Mouse (Mus musculus) G1E (cell line): ENCODE results near the gene Tmem174. TPM values are rescaled to one million over a fixed set of nuclear protein-coding genes. Genes with fewer than 3 reads are reported as not detected.

Source experiments
- ATAC-seq: 2 replicates; pipeline ENCODE4 v1.8.0; 2016; ENCODE audit warnings: mild to moderate bottlenecking; ENCODE audit not compliant: insufficient number of reproducible peaks, poor library complexity, low FRiP score, severe bottlenecking; ENCODE audit errors: extremely low read depth
- DNase-seq: peaks from one replicate; pipeline ENCODE4 v3.0.0; 2012; ENCODE audit warnings: low spot score
- H3K27me3 ChIP-seq: 2 replicates; pipeline ENCODE4 v1.6.1; 2012; ENCODE audit warnings: mild to moderate bottlenecking, low read length, inconsistent platforms; ENCODE audit not compliant: insufficient read depth
- H3K36me3 ChIP-seq: replicated peaks from 2 replicates; pipeline ENCODE3; 2012; ENCODE audit warnings: mild to moderate bottlenecking, inconsistent platforms
- H3K4me1 ChIP-seq: 2 replicates; pipeline ENCODE4 v1.6.1; 2012; ENCODE audit warnings: low read depth, low read length, inconsistent platforms, mixed read lengths; ENCODE audit not compliant: insufficient read depth
- H3K4me3 ChIP-seq: 2 replicates; pipeline ENCODE4 v1.5.1; 2012; ENCODE audit warnings: low read depth, mild to moderate bottlenecking, inconsistent platforms, low read length, moderate library complexity, mixed read lengths
- H3K9me3 ChIP-seq: replicated peaks from 2 replicates; pipeline ENCODE4 v1.6.1; 2012; ENCODE audit warnings: inconsistent platforms
- CTCF ChIP-seq: IDR thresholded peaks from 2 replicates; pipeline ENCODE4 v1.5.1; 2012; ENCODE audit warnings: low read depth, low read length, inconsistent platforms, mixed read lengths
- GATA1 ChIP-seq: IDR thresholded peaks from 2 replicates; pipeline ENCODE4 v1.6.1; 2012; ENCODE audit warnings: borderline replicate concordance, low read length, inconsistent platforms, mixed read lengths
- GATA2 ChIP-seq: IDR thresholded peaks from 2 replicates; pipeline ENCODE4 v1.6.1; 2012; ENCODE audit warnings: low read depth, low read length, inconsistent platforms, borderline replicate concordance
- POLR2AphosphoS5 ChIP-seq: IDR thresholded peaks from 2 replicates; pipeline ENCODE4 v1.6.1; 2012; ENCODE audit warnings: low read depth, low read length, inconsistent platforms; ENCODE audit not compliant: insufficient replicate concordance
- TAL1 ChIP-seq: conservative IDR thresholded peaks from 2 replicates; pipeline ENCODE4 v1.6.1; 2012; ENCODE audit warnings: low read depth, low read length, inconsistent platforms, mixed read lengths
- polyA plus RNA-seq: library from polyadenylated mRNA; stranded (reverse); fragments of >175 nt; gene quantifications from 2 replicates; pipeline ENCODE4 v1.2.3, GENCODE M21; 2012
- total RNA-seq, 2 experiments: library from RNA; stranded (forward) in 1 of 2; stranded (reverse) in 1 of 2; fragments of 200-1000 nt in 1 of 2; fragments of >200 nt in 1 of 2; fragmentation: Nextera tagmentation in 1 of 2; gene quantifications; 2 replicates each; pipeline ENCODE4 v1.2.3; 2014 to 2017

The Tmem174 gene
- total and polyA plus RNA-seq, 3 experiments = 0.16 TPM; not detected in 2

DNA sequence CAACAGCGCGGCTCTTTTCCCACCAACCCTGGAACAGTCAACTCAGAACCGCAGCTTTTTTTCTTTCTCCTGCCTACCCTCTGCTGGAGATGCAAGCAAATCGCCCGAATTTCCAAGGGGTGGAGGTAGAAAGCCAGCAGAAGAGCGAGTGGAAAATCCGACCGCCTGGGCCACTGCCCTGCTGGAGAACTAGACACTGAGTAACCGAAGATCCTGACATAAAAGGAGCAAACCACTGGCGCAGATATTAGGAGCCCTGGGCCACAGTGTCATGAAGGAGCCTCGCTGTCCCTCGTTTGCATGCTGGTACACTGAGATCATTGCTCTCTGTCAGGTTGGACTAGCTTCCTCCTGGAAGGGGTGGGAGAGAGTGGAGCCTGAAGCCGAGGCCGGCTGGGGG, 49.6 kb downstream of the Tmem174 start:
- Histone ChIP-seq H3K4me3 (no peak overlapping the region), H3K9me3 (no peaks in the 10 kb centered on the region), H3K36me3 (no peaks in the 10 kb centered on the region), H3K4me1 (no peaks in the 10 kb centered on the region), H3K27me3 (peaks cover 5% of the 10 kb centered on the region; the same call in 1 of the 2 replicates)
- ATAC-seq (no peak), DNase-seq (no peak)
- TF ChIP-seq GATA1 (no peak), POLR2AphosphoS5 (no peak), TAL1 (no peak), CTCF (no peak), GATA2 (no peak)

GRCm38 (mm10) chr13:98586817-98587575, 50.2 kb downstream of the Tmem174 start:
- H3K4me1 ChIP-seq = no peaks in the 10 kb centered on the region
- TF ChIP-seq POLR2AphosphoS5 = no peak
- no peak for TF ChIP-seq TAL1
- no peak for TF ChIP-seq GATA1
- TF ChIP-seq GATA2 = no peak
- TF ChIP-seq CTCF = no peak
- no peak overlapping the region for H3K4me3 ChIP-seq
- H3K36me3 ChIP-seq = no peaks in the 10 kb centered on the region
- no peaks in the 10 kb centered on the region for H3K9me3 ChIP-seq
- ATAC-seq (no peak), DNase-seq (no peak)
- H3K27me3 ChIP-seq = peaks cover 5% of the 10 kb centered on the region; the same call in 1 of the 2 replicates

Other genes with a start within 250 kb of the Tmem174 start
- not detected in 2 replicates for gene Gm10320, start 145.4 kb downstream of the Tmem174 start, total RNA-seq (2014; fragmentation: Nextera tagmentation)
- 0.70 and 0.93 TPM in 2 replicates for gene Gm10320, start 145.4 kb downstream of the Tmem174 start, total RNA-seq (2017)
- gene Gm10320, start 145.4 kb downstream of the Tmem174 start, polyA plus RNA-seq = 0.60 and 1.0 TPM in 2 replicates
- gene Tmem171, start 57.4 kb upstream of the Tmem174 start, total RNA-seq (2014; fragmentation: Nextera tagmentation) = not detected in 2 replicates
- gene Tmem171, start 57.4 kb upstream of the Tmem174 start, total RNA-seq (2017) = 0.11 TPM in 1 of 2 replicates, not detected in the other
- not detected in 2 replicates for gene Tmem171, start 57.4 kb upstream of the Tmem174 start, polyA plus RNA-seq
- gene Fcho2, start 178.0 kb upstream of the Tmem174 start, total RNA-seq (2014; fragmentation: Nextera tagmentation) = 73.2 and 105 TPM in 2 replicates
- 26.5 and 30.7 TPM in 2 replicates for gene Fcho2, start 178.0 kb upstream of the Tmem174 start, total RNA-seq (2017)
- gene Fcho2, start 178.0 kb upstream of the Tmem174 start, polyA plus RNA-seq = 4.8 and 5.0 TPM in 2 replicates